In genomic region chr19:44267499-44268002, GRCm38 (mm10) we compare ENCODE assay signal across 8 mouse cellular contexts. TPM values are rescaled to one million over a fixed set of nuclear protein-coding genes. Genes with fewer than 3 reads are reported as not detected.
DNase-seq lines count a peak whose midpoint lies in the region; ATAC-seq and TF ChIP-seq lines count a peak whose summit lies in the region.

No protein-coding gene starts in this region.

- H3K4me2 ChIP-seq in limb, embryonic 14.5 days (replicated peaks; ENCODE audit: low read depth, low read length, severe bottlenecking) = peak overlapping the region; percentile 71
- H3K4me2 ChIP-seq in stomach, postnatal 0 days (replicated peaks; ENCODE audit: low read depth) = peak overlapping the region; percentile 76

- peaks cover 5% of the 10 kb centered on the region; the same call in 1 of the 2 replicates for H3K4me1 ChIP-seq in cerebellum, adult 2 months (ENCODE audit: control insufficient read depth, insufficient read depth, low read length)
- peaks cover 5% of the 10 kb centered on the region for H3K4me1 ChIP-seq in testis, adult 2 months (ENCODE audit: control insufficient read depth, insufficient read depth, low read length)
- peaks cover 8% of the 10 kb centered on the region; the same call in 1 of the 2 replicates for H3K4me1 ChIP-seq in limb, embryonic 14.5 days (ENCODE audit: control insufficient read depth, insufficient read depth, low read length)
- 0 out of 2 replicates have a peak, but pooled peaks cover 3% of the 10 kb centered on the region for H3K4me1 ChIP-seq in stomach, postnatal 0 days (replicated peaks; ENCODE audit: control insufficient read depth, insufficient read depth)

- peak overlapping the region; percentile 70 for H3K9ac ChIP-seq in limb, embryonic 14.5 days (ENCODE audit: low read depth, low read length, severe bottlenecking)
- peak overlapping the region; percentile 59 for H3K9ac ChIP-seq in stomach, postnatal 0 days (ENCODE audit: low read length)

- TF ChIP-seq EP300 in stomach, postnatal 0 days (optimal IDR thresholded peaks at IDR 0.05) = no peak

- no peak for ATAC-seq in limb, embryonic 14.5 days (ENCODE audit: low FRiP score, low read depth)
- ATAC-seq in stomach, postnatal 0 days (ENCODE audit: low FRiP score, low TSS enrichment) = no peak

- DNase-seq in cerebellum, adult 2 months = no peak
- no peak for DNase-seq in cerebellum, postnatal 36 days
- no peak for DNase-seq in testis, postnatal 14 days (ENCODE audit: low spot score)
- no peak for DNase-seq in limb, embryonic 14.5 days (ENCODE audit: low spot score)
- DNase-seq in stomach, postnatal 0 days (ENCODE audit: low spot score) = no peak
- no peak for DNase-seq in cerebellum, postnatal 4 days (ENCODE audit: low spot score in 2 of 2)
- no peak for DNase-seq in frontal cortex, postnatal 10 days (ENCODE audit: low spot score in 2 of 2)

- TF ChIP-seq CTCF in cerebellum, adult 2 months (IDR thresholded peaks at IDR 0.05; ENCODE audit: borderline replicate concordance, insufficient read depth, low read depth, low read length) = no peak
- no peak for TF ChIP-seq CTCF in testis, adult 2 months (IDR thresholded peaks at IDR 0.05; ENCODE audit: control insufficient read depth, insufficient read depth, insufficient replicate concordance, low read depth, low read length)
- TF ChIP-seq CTCF in stomach, postnatal 0 days (IDR thresholded peaks at IDR 0.05; ENCODE audit: low read depth) = no peak

- 6% methylated on average over 18 of the region's 18 CpGs for WGBS in cerebellum, adult 2 months
- WGBS in limb, embryonic 14.5 days = 7% methylated on average over 18 of the region's 18 CpGs
- 8% methylated on average over 18 of the region's 18 CpGs for WGBS in stomach, postnatal 0 days

- no peaks in the 10 kb centered on the region for H3K36me3 ChIP-seq in testis, adult 2 months (ENCODE audit: control insufficient read depth, insufficient read depth, low read length)
- no peaks in the 10 kb centered on the region for H3K36me3 ChIP-seq in limb, embryonic 14.5 days (ENCODE audit: control insufficient read depth, insufficient read depth, low read length)
- H3K36me3 ChIP-seq in stomach, postnatal 0 days (ENCODE audit: control insufficient read depth, insufficient read depth, low read length) = no peaks in the 10 kb centered on the region

- H3K9me3 ChIP-seq in limb, embryonic 14.5 days (ENCODE audit: control insufficient read depth, low read length) = no peaks in the 10 kb centered on the region
- H3K9me3 ChIP-seq in stomach, postnatal 0 days (ENCODE audit: control insufficient read depth, low read length) = no peaks in the 10 kb centered on the region

- no peaks in the 10 kb centered on the region for H3K27me3 ChIP-seq in cerebellum, adult 2 months (ENCODE audit: control insufficient read depth, insufficient read depth, low read length)
- no peaks in the 10 kb centered on the region for H3K27me3 ChIP-seq in testis, adult 2 months (ENCODE audit: control insufficient read depth, insufficient read depth, low read length)
- no peaks in the 10 kb centered on the region for H3K27me3 ChIP-seq in limb, embryonic 14.5 days (ENCODE audit: control insufficient read depth, insufficient read depth, low read length)
- no peaks in the 10 kb centered on the region for H3K27me3 ChIP-seq in stomach, postnatal 0 days (ENCODE audit: control insufficient read depth, insufficient read depth, low read length)

- peak overlapping the region; percentile 69 for H3K4me3 ChIP-seq in cerebellum, adult 2 months (replicated peaks; ENCODE audit: insufficient read depth, low read depth, low read length)
- peak overlapping the region; percentile 57 for H3K4me3 ChIP-seq in testis, adult 2 months (ENCODE audit: control insufficient read depth, low read depth, low read length)
- H3K4me3 ChIP-seq in limb, embryonic 14.5 days (replicated peaks; ENCODE audit: low read length) = peak overlapping the region; percentile 55
- peak overlapping the region; percentile 56 for H3K4me3 ChIP-seq in stomach, postnatal 0 days (ENCODE audit: low read depth, low read length)

- peak overlapping the region; percentile 73 for H3K27ac ChIP-seq in cerebellum, adult 2 months (ENCODE audit: insufficient read depth, low read length)
- peak overlapping the region; percentile 5 for H3K27ac ChIP-seq in testis, adult 2 months (ENCODE audit: control insufficient read depth, insufficient read depth, low read depth, low read length)
- H3K27ac ChIP-seq in limb, embryonic 14.5 days (replicated peaks; ENCODE audit: low read depth, low read length) = peak overlapping the region; percentile 92
- H3K27ac ChIP-seq in stomach, postnatal 0 days (replicated peaks) = peak overlapping the region; percentile 97

- no peak for TF ChIP-seq POLR2A in cerebellum, adult 2 months (IDR thresholded peaks at IDR 0.05; ENCODE audit: borderline replicate concordance, insufficient read depth, low read length)
- TF ChIP-seq POLR2A in testis, adult 2 months (IDR thresholded peaks at IDR 0.05; ENCODE audit: control insufficient read depth, low read depth, low read length) = no peak
- no peak for TF ChIP-seq POLR2A in limb, embryonic 14.5 days (IDR thresholded peaks at IDR 0.05; ENCODE audit: borderline replicate concordance, extremely low read depth, insufficient read depth, insufficient read length)

RNA-seq across cellular contexts. Expression of gene Scd2, which starts 25.9 kb away (rescaled TPM):
- polyA plus RNA-seq in cerebellum, adult 2 months (2012; rRNA removed) = 695 and 743 TPM in 2 replicates
- 60.9 and 71.6 TPM in 2 replicates for polyA plus RNA-seq in testis, adult 2 months (2012; rRNA removed)
- polyA plus RNA-seq in limb, embryonic 14.5 days (2012; rRNA removed) = 274 and 383 TPM in 2 replicates
- polyA plus RNA-seq in limb, embryonic 14.5 days (2014; fragmentation: Nextera tagmentation; extraction: Ambion mirVana) = 216 and 218 TPM in 2 replicates
- 29.5 and 34.0 TPM in 2 replicates for polyA plus RNA-seq in stomach, postnatal 0 days (2015; fragmentation: Nextera tagmentation; extraction: Ambion mirVana)

Comparison
In these comparisons a context has a peak if more than half of its experiments do, and no peak if none do; other contexts are left out.
1. H3K27ac ChIP-seq: peak in every context shown above with its lines; median percentile 97 in stomach, postnatal 0 days; 92 in limb, embryonic 14.5 days; 73 in cerebellum, adult 2 months; 5 in testis, adult 2 months.